Mouse (Mus musculus) ES-E14 (cell line): ENCODE measurements around the gene Tmem150a. TPM values are rescaled to one million over a fixed set of nuclear protein-coding genes. Genes with fewer than 3 reads are reported as not detected.

Experiments used
- DNase-seq: peaks from one replicate; pipeline ENCODE4 v3.0.0-alpha.2; 2013; ENCODE audit warnings: low read depth, low spot score
- H3K27ac ChIP-seq: 2 replicates; pipeline ENCODE4 v1.5.1; 2012; ENCODE audit warnings: low read depth, mild to moderate bottlenecking, low read length, moderate library complexity, mixed read lengths; ENCODE audit not compliant: poor library complexity, insufficient read depth, severe bottlenecking
- H3K36me3 ChIP-seq: 2 replicates; pipeline ENCODE4 v1.6.1; 2012; ENCODE audit warnings: mild to moderate bottlenecking, low read length, moderate library complexity, mixed read lengths; ENCODE audit not compliant: control insufficient read depth, poor library complexity, insufficient read depth, severe bottlenecking
- H3K4me1 ChIP-seq, 2 experiments: fragments of 150-350 bp in 1 of 2; sonication (generic) in 1 of 2; 2 replicates each; pipeline ENCODE4 v1.6.1; 2012; ENCODE audit warnings: low read length in 2 of 2, mild to moderate bottlenecking in 1 of 2, mixed read lengths in 1 of 2; ENCODE audit not compliant: control insufficient read depth in 2 of 2, insufficient read depth in 2 of 2, poor library complexity in 1 of 2
- H3K4me3 ChIP-seq, 2 experiments: fragments of 150-350 bp in 1 of 2; sonication (generic) in 1 of 2; 2 replicates each; pipeline ENCODE4 v1.5.1; 2012; ENCODE audit warnings: low read length in 2 of 2, low read depth in 1 of 2, mild to moderate bottlenecking in 1 of 2, mixed read lengths in 1 of 2; ENCODE audit not compliant: insufficient read depth in 1 of 2, poor library complexity in 1 of 2, severe bottlenecking in 1 of 2
- H3K9ac ChIP-seq: 2 replicates; pipeline ENCODE4 v1.6.1; 2012; ENCODE audit warnings: low read depth, mild to moderate bottlenecking, low read length, mixed read lengths; ENCODE audit not compliant: poor library complexity, insufficient read depth, severe bottlenecking
- H3K9me3 ChIP-seq: fragments of 150-350 bp; sonication (generic); 2 replicates; pipeline ENCODE4 v1.6.1; 2012; ENCODE audit warnings: low read depth, mild to moderate bottlenecking, low read length; ENCODE audit not compliant: control insufficient read depth, insufficient read depth
- CHD2 ChIP-seq: IDR thresholded peaks from 2 replicates; pipeline ENCODE4 v1.6.1; 2014; ENCODE audit warnings: mild to moderate bottlenecking, low read depth, low read length, inconsistent platforms
- HCFC1 ChIP-seq: IDR thresholded peaks from 2 replicates; pipeline ENCODE4 v1.6.1; 2012; ENCODE audit warnings: low read length, inconsistent platforms, borderline replicate concordance; ENCODE audit not compliant: insufficient read depth
- MAFK ChIP-seq: IDR thresholded peaks from 2 replicates; pipeline ENCODE4 v1.6.1; 2014; ENCODE audit warnings: mild to moderate bottlenecking, low read depth, low read length, inconsistent platforms; ENCODE audit not compliant: insufficient read depth
- ZC3H11A ChIP-seq: IDR thresholded peaks from 2 replicates; pipeline ENCODE4 v1.6.1; 2012; ENCODE audit warnings: low read depth, mild to moderate bottlenecking, inconsistent platforms, low read length, borderline replicate concordance
- ZNF384 ChIP-seq: IDR thresholded peaks from 2 replicates; pipeline ENCODE4 v1.6.1; 2012; ENCODE audit warnings: low read depth, low read length, inconsistent platforms
- in situ Hi-C, 2 experiments: fragments of 600-800 bp; cut with MboI; formaldehyde crosslinking; loops; one replicate each; pipeline ENCODE4 v1.15.1; 2025; ENCODE audit warnings: low sequenced_read_pairs in 2 of 2, inconsistent platforms in 1 of 2; ENCODE audit not compliant: unreplicated experiment in 2 of 2
- total RNA-seq: library from RNA; depleted of rRNA; stranded (reverse); fragments of 300-350 nt; gene quantifications from 2 replicates; pipeline ENCODE4 v1.2.3, GENCODE M21; 2012

Tmem150a gene
- total RNA-seq, 1 experiment, result 26.1 TPM

DNA sequence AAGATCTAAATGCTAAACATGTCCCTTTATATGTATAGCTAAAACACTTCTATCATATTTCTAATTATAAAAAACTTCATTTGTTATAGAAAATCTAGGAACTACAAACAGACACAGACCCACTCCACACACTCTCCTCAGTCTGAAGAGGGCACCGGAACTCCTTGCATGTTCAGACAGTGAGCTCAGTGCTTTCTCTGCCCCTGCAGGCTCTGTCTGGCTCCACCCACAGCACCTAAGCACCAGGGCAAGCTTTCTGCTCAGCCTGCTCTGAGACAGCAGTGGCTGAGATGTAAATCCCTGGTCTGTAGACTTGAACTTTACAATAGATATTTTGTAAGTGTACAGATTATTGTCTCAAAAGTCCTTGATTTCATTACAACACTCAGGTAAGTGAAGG, 39.2 kb upstream of the Tmem150a start:
- Histone ChIP-seq H3K9ac (no peak overlapping the region), H3K4me1 (no peaks in the 10 kb centered on the region), H3K36me3 (peaks cover 18% of the 10 kb centered on the region), H3K27ac (no peak overlapping the region), H3K4me3 (no peak overlapping the region), H3K9me3 (no peaks in the 10 kb centered on the region)
- TF ChIP-seq MAFK (no peak), ZC3H11A (no peak), ZNF384 (no peak), CHD2 (no peak), HCFC1 (no peak)
- in situ Hi-C loops, result no loop called here
- DNase-seq, result no peak

DNA sequence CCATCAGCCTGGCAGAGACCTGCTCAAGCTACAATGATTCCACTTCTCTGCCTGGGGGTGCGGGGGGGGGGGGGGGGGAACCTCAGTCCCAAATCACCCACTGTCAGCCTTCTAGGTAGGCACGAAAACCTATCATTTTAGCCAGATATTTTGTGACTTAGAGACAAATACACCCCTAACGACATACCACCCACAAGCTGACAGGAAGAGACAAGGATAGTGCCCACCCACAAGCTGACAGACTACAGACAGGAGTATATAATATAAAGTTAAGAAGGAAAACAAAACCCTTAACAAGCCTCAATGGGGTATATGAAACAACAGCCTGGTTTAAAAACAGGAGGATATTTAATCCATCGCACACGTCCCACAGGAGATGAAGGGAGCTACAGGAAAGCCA, 36.8 kb upstream of the Tmem150a start:
- Histone ChIP-seq H3K4me3 (no peak overlapping the region), H3K36me3 (peaks cover 23% of the 10 kb centered on the region), H3K4me1 (no peaks in the 10 kb centered on the region), H3K27ac (no peak overlapping the region), H3K9ac (no peak overlapping the region), H3K9me3 (no peaks in the 10 kb centered on the region)
- in situ Hi-C loops, result no loop called here
- TF ChIP-seq ZNF384, result no peak
- no peak for TF ChIP-seq ZC3H11A
- no peak for TF ChIP-seq CHD2
- no peak for TF ChIP-seq MAFK
- no peak for TF ChIP-seq HCFC1
- no peak for DNase-seq

DNA sequence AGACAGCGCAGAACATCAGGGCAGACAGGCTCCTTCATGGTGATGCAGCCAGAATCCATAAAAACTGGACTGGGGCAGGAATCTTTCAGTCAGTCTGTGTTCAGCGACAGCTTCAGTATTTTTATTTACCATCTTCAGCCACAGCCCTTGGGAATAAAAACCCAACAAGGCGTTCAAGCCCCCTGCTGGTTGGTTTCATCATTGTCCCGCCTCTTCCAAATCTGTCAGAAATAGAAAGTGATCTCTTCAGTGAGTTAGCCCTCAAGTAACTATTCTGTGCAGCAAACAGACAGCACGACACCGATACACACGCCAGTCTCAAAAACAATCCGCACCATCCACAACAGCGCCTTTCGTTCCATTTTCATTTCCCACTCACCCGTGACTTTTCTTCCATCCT, 36.2 kb upstream of the Tmem150a start:
- peaks cover 25% of the 10 kb centered on the region for H3K36me3 ChIP-seq
- in situ Hi-C loops, result no loop called here
- no peak overlapping the region for H3K4me3 ChIP-seq
- no peak overlapping the region for H3K9ac ChIP-seq
- H3K27ac ChIP-seq, result no peak overlapping the region
- H3K9me3 ChIP-seq, result no peaks in the 10 kb centered on the region
- DNase-seq, result peak; percentile 29
- TF ChIP-seq ZC3H11A (0 out of 2 replicates have a peak, but pooled peaks have one; percentile 9), HCFC1 (no peak)
- H3K4me1 ChIP-seq, result no peaks in the 10 kb centered on the region

DNA sequence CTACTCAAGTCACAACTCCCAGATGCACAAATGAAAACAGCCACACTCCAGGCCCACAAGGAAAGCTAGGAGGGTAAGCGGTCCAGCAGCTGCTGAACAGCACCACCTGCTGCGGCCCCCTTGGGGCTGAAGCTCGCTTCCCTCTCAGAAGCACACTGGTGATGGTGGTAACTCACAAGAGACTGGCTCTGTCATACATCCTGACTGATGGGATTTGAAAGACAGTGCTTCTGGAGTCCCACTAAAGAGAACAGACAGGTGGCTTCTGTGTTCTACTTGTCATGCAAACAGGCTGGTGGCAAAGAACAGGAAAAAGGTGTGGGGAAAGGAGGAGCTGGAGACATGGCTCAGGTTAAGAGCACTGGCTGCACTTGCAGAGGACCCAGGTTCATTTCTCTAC, 32.3 kb upstream of the Tmem150a start:
- Histone ChIP-seq H3K9me3 (no peaks in the 10 kb centered on the region), H3K27ac (no peak overlapping the region), H3K9ac (no peak overlapping the region), H3K4me3 (no peak overlapping the region), H3K4me1 (no peaks in the 10 kb centered on the region), H3K36me3 (peaks cover 21% of the 10 kb centered on the region)
- in situ Hi-C loops, result no loop called here
- DNase-seq, result no peak
- TF ChIP-seq ZC3H11A (no peak), MAFK (no peak), CHD2 (no peak), ZNF384 (no peak), HCFC1 (no peak)

DNA sequence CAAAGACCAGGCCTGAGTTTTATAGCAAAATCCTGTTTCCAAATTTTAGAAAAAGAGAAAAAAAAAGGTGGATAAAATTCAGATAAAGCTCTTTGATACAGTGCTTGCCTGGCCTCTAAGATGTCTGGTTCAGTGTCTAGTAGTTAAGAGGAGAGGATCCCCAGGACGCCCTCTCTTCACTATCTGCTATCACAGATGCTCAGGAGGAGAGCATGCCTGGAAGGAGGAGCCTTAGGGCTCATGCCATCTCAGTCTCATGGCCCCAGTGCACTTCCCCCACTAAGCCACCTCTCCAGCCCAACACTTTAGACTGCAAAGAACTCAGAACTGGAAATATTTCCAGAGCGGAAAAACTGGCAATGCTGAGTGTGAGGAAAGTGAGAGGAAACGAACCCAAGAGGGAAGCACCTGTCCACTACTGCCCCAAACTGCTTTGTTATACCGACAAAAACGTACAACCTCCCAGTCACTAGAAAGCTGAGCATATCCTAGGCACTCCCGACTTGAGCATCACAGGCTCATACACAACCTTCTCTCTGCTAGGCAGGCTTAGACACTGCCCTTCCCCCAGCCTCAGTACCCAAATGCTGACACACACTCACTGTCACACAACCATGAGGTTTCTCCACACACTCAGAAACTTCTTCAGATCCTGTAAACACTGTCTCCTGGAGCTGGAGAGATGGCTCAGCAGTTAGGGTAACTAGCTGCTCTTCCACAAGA, 31.3 kb upstream of the Tmem150a start:
- Histone ChIP-seq H3K9ac (no peak overlapping the region), H3K36me3 (peaks cover 25% of the 10 kb centered on the region), H3K9me3 (no peaks in the 10 kb centered on the region), H3K4me1 (no peaks in the 10 kb centered on the region), H3K27ac (no peak overlapping the region), H3K4me3 (no peak overlapping the region)
- no peak for DNase-seq
- TF ChIP-seq ZC3H11A (no peak), ZNF384 (no peak), MAFK (no peak), CHD2 (no peak), HCFC1 (no peak)
- in situ Hi-C loops, result no loop called here
